Mouse (Mus musculus) stomach, embryonic 16.5 days (tissue): Measurements from ENCODE around the gene Tbc1d5. TPM values are rescaled to one million over a fixed set of nuclear protein-coding genes. Genes with fewer than 3 reads are reported as not detected.

Experiments
- ATAC-seq: fragments of 200-750 bp; cut with Nextera tagmentation; 2 replicates; pipeline ENCODE4 v1.8.0; 2017; ENCODE audit warnings: moderate number of reproducible peaks, moderate TSS enrichment; ENCODE audit not compliant: insufficient read depth, low FRiP score
- H3K27ac ChIP-seq: fragments of 300-500 bp; sonication (generic); 2 replicates; pipeline ENCODE4 v1.5.1; 2014; ENCODE audit warnings: low read length
- H3K27me3 ChIP-seq: fragments of 300-500 bp; sonication (generic); 2 replicates; pipeline ENCODE4 v1.6.1; 2014; ENCODE audit warnings: low read length, control low read depth, mixed read lengths; ENCODE audit not compliant: control insufficient read depth, insufficient read depth
- H3K36me3 ChIP-seq: fragments of 300-500 bp; sonication (generic); 2 replicates; pipeline ENCODE4 v1.6.1; 2014; ENCODE audit warnings: low read length; ENCODE audit not compliant: control insufficient read depth, insufficient read depth
- H3K4me1 ChIP-seq: fragments of 300-500 bp; sonication (generic); 2 replicates; pipeline ENCODE4 v1.6.1; 2014; ENCODE audit warnings: low read length, control low read depth, mixed read lengths; ENCODE audit not compliant: control insufficient read depth, insufficient read depth
- H3K4me2 ChIP-seq: fragments of 300-500 bp; sonication (generic); 2 replicates; pipeline ENCODE4 v1.6.1; 2014; ENCODE audit warnings: low read depth, low read length, mixed read lengths
- H3K4me3 ChIP-seq: fragments of 300-500 bp; sonication (generic); replicated peaks from 2 replicates; pipeline ENCODE4 v1.5.1; 2014; ENCODE audit warnings: mild to moderate bottlenecking, low read length
- H3K9ac ChIP-seq: fragments of 300-500 bp; sonication (generic); 2 replicates; pipeline ENCODE4 v1.6.1; 2014; ENCODE audit warnings: low read length
- H3K9me3 ChIP-seq: fragments of 300-500 bp; sonication (generic); replicated peaks from 2 replicates; pipeline ENCODE4 v1.6.1; 2016; ENCODE audit warnings: low read length, control low read depth; ENCODE audit not compliant: control insufficient read depth
- WGBS: fragments of 180-500 bp; shearing (Covaris S2); extraction: QIAGEN DNeasy Blood & Tissue Kit; methylation state at CpG from one replicate; pipeline ENCODE4 v1.1.7; 2014; 5-methylcytosine and 5-hydroxymethylcytosine counted together
- polyA plus RNA-seq: library from polyadenylated mRNA; unstranded; fragments of >200 nt; fragmentation: Nextera tagmentation; extraction: Ambion mirVana; gene quantifications from 2 replicates; pipeline ENCODE4 v1.2.1, GENCODE M21; 2015

Gene Tbc1d5
- polyA plus RNA-seq, 1 experiment from 2014 or later: 13.3 TPM

- ATAC-seq: no peak
- Histone ChIP-seq H3K9ac (no peak overlapping the region), H3K27ac (no peak overlapping the region), H3K4me2 (no peak overlapping the region), H3K36me3 (no peaks in the 10 kb centered on the region), H3K4me1 (no peaks in the 10 kb centered on the region), H3K27me3 (no peaks in the 10 kb centered on the region), H3K9me3 (no peaks in the 10 kb centered on the region), H3K4me3 (no peak overlapping the region)
- 90% methylated on average over 5 of the region's 5 CpGs for WGBS
These were observed 19.9 kb downstream of the Tbc1d5 start for GRCm38 (mm10) chr17:51159261-51159660.

DNA sequence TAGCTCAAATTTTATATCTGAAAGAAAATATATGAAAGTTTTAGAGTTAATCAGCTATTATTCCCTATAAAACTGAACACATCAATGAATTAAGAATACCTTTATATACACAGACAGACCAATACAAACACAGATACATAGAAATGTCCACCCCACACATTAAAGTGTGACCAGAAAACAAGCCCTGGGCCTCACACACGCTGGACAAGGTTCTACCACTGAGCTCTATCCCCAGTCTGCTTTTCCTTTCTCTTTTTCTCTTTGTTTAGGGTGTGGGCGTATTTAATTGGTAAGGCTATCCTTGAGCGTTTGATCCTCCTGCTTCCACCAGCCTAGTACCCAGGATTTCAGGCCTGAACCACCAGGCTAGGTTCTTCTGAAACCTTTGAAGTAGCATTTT, 28.2 kb downstream of the Tbc1d5 start:
- Histone ChIP-seq H3K9me3 (no peaks in the 10 kb centered on the region), H3K4me2 (no peak overlapping the region), H3K27me3 (no peaks in the 10 kb centered on the region), H3K27ac (no peak overlapping the region), H3K36me3 (no peaks in the 10 kb centered on the region), H3K4me3 (no peak overlapping the region), H3K4me1 (no peaks in the 10 kb centered on the region), H3K9ac (no peak overlapping the region)
- ATAC-seq: no peak
- 61% methylated on average over 3 of the region's 3 CpGs for WGBS

GRCm38 (mm10) chr17:51144983-51145382, 34.2 kb downstream of the Tbc1d5 start:
- Histone ChIP-seq H3K4me2 (no peak overlapping the region), H3K4me1 (no peaks in the 10 kb centered on the region), H3K9ac (no peak overlapping the region), H3K9me3 (no peaks in the 10 kb centered on the region), H3K27me3 (no peaks in the 10 kb centered on the region), H3K4me3 (no peak overlapping the region), H3K27ac (no peak overlapping the region), H3K36me3 (no peaks in the 10 kb centered on the region)
- ATAC-seq: no peak; the same call in 1 of the 2 replicates
- WGBS: 83% methylated on average over 4 of the region's 4 CpGs

GRCm38 (mm10) chr17:51142095-51142494, 37.1 kb downstream of the Tbc1d5 start:
- no peak for ATAC-seq
- no peak overlapping the region for H3K4me2 ChIP-seq
- no peak overlapping the region for H3K27ac ChIP-seq
- H3K9me3 ChIP-seq: no peaks in the 10 kb centered on the region; the same call in 1 of the 2 replicates
- no peaks in the 10 kb centered on the region for H3K36me3 ChIP-seq
- H3K27me3 ChIP-seq: no peaks in the 10 kb centered on the region
- 72% methylated on average over 4 of the region's 4 CpGs for WGBS
- no peak overlapping the region for H3K4me3 ChIP-seq
- H3K4me1 ChIP-seq: no peaks in the 10 kb centered on the region
- H3K9ac ChIP-seq: no peak overlapping the region

GRCm38 (mm10) chr17:51111194-51111593, 68.0 kb downstream of the Tbc1d5 start:
- no peak overlapping the region for H3K27ac ChIP-seq
- H3K4me1 ChIP-seq: no peaks in the 10 kb centered on the region
- no peak overlapping the region for H3K4me3 ChIP-seq
- no peak for ATAC-seq
- H3K27me3 ChIP-seq: no peaks in the 10 kb centered on the region
- no peaks in the 10 kb centered on the region for H3K9me3 ChIP-seq
- no peaks in the 10 kb centered on the region for H3K36me3 ChIP-seq
- WGBS: 54% methylated on average over 2 of the region's 2 CpGs
- no peak overlapping the region for H3K9ac ChIP-seq
- no peak overlapping the region for H3K4me2 ChIP-seq

GRCm38 (mm10) chr17:51104294-51104693, 74.9 kb downstream of the Tbc1d5 start:
- Histone ChIP-seq H3K4me1 (no peaks in the 10 kb centered on the region), H3K9ac (no peak overlapping the region), H3K36me3 (no peaks in the 10 kb centered on the region), H3K4me2 (no peak overlapping the region), H3K27ac (no peak overlapping the region), H3K27me3 (no peaks in the 10 kb centered on the region), H3K4me3 (no peak overlapping the region), H3K9me3 (peaks cover 6% of the 10 kb centered on the region; the same call in 1 of the 2 replicates)
- 68% methylated on average over 1 of the region's 1 CpGs for WGBS
- ATAC-seq: no peak

DNA sequence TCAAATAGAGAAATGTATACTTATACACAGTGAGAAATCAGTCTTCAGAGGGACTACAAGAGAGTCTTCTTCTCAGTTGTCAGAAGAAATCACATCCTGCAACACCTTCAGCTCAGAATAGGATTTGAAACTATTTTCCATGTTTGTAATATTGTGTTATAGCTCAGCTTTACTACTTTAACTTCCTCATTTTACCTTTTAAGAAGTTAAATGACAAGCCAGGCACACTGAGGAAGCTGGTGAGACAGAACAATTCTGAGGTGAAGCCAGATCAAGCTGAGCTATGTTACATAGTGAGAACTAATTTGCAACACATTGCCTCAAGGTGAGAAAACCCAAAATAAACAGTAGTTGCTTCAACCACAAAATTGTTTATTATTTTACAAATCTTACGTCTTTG, 135.3 kb downstream of the Tbc1d5 start:
- Histone ChIP-seq H3K27ac (no peak overlapping the region), H3K36me3 (no peaks in the 10 kb centered on the region), H3K9me3 (no peaks in the 10 kb centered on the region), H3K27me3 (no peaks in the 10 kb centered on the region), H3K9ac (no peak overlapping the region), H3K4me1 (no peaks in the 10 kb centered on the region), H3K4me3 (no peak overlapping the region), H3K4me2 (no peak overlapping the region)
- WGBS: 52% methylated on average over 1 of the region's 1 CpGs
- ATAC-seq: no peak

GRCm38 (mm10) chr17:51040861-51041260, 138.3 kb downstream of the Tbc1d5 start:
- no peak for ATAC-seq
- Histone ChIP-seq H3K27me3 (no peaks in the 10 kb centered on the region), H3K27ac (no peak overlapping the region), H3K4me1 (no peaks in the 10 kb centered on the region), H3K9me3 (no peaks in the 10 kb centered on the region), H3K4me2 (no peak overlapping the region), H3K9ac (no peak overlapping the region), H3K36me3 (no peaks in the 10 kb centered on the region), H3K4me3 (no peak overlapping the region)
- 30% methylated on average over 1 of the region's 1 CpGs for WGBS

DNA sequence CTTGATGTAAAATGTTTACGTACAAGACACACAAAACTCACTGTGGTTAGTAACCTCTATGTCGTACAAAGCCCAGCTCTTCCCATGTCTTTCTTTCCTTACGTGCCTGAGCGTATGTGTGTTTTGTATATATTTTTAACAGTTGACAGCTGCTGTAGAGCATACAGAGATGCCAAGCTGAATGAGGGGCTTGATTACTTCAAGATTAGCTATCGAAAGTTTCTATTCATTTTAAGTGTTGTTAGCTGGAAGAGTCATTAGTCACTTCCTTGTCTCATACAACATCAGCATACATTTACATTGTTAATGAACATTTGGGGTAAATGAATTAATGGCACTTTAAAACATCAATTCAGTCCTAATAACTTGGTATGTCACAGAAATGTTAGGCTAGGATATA, 155.9 kb downstream of the Tbc1d5 start:
- Histone ChIP-seq H3K36me3 (no peaks in the 10 kb centered on the region), H3K4me3 (no peak overlapping the region), H3K9ac (no peak overlapping the region), H3K27me3 (no peaks in the 10 kb centered on the region), H3K4me2 (no peak overlapping the region), H3K9me3 (no peaks in the 10 kb centered on the region), H3K4me1 (no peaks in the 10 kb centered on the region), H3K27ac (no peak overlapping the region)
- no peak for ATAC-seq
- 79% methylated on average over 5 of the region's 5 CpGs for WGBS

- 68% methylated on average over 2 of the region's 2 CpGs for WGBS
- Histone ChIP-seq H3K4me3 (no peak overlapping the region), H3K9ac (no peak overlapping the region), H3K27me3 (no peaks in the 10 kb centered on the region), H3K9me3 (no peaks in the 10 kb centered on the region), H3K36me3 (no peaks in the 10 kb centered on the region), H3K4me2 (no peak overlapping the region), H3K4me1 (no peaks in the 10 kb centered on the region), H3K27ac (no peak overlapping the region)
- no peak for ATAC-seq
These were observed 162.8 kb downstream of the Tbc1d5 start for GRCm38 (mm10) chr17:51016384-51016783.
